Mouse (Mus musculus) G1E (cell line): ENCODE measurements around the gene 2010300C02Rik.

ENCODE experiments used
- CTCF ChIP-seq: IDR thresholded peaks from 2 replicates; pipeline ENCODE4 v1.5.1; 2012; ENCODE audit warnings: low read depth, low read length, inconsistent platforms, mixed read lengths
- GATA1 ChIP-seq: IDR thresholded peaks from 2 replicates; pipeline ENCODE4 v1.6.1; 2012; ENCODE audit warnings: borderline replicate concordance, low read length, inconsistent platforms, mixed read lengths
- POLR2AphosphoS5 ChIP-seq: IDR thresholded peaks from 2 replicates; pipeline ENCODE4 v1.6.1; 2012; ENCODE audit warnings: low read depth, low read length, inconsistent platforms; ENCODE audit not compliant: insufficient replicate concordance
- TAL1 ChIP-seq: conservative IDR thresholded peaks from 2 replicates; pipeline ENCODE4 v1.6.1; 2012; ENCODE audit warnings: low read depth, low read length, inconsistent platforms, mixed read lengths

GRCm38 (mm10) chr1:37628749-37629148, 91.1 kb downstream of the 2010300C02Rik start:
- TF ChIP-seq POLR2AphosphoS5, result no peak
- no peak for TF ChIP-seq GATA1
- no peak for TF ChIP-seq CTCF
- no peak for TF ChIP-seq TAL1
